Mouse (Mus musculus) heart, embryonic 11.5 days (tissue): ENCODE measurements around the gene Apbb2. TPM values are rescaled to one million over a fixed set of nuclear protein-coding genes. Genes with fewer than 3 reads are reported as not detected.
A peak's percentile ranks its signal among the peaks of the same experiment; 100 is the strongest.

ENCODE experiments used
- ATAC-seq: fragments of 200-750 bp; cut with Nextera tagmentation; replicated peaks from 2 replicates; pipeline ENCODE4 v1.8.0; 2017; ENCODE audit warnings: moderate library complexity; ENCODE audit not compliant: insufficient number of reproducible peaks, low FRiP score, low TSS enrichment
- H3K27ac ChIP-seq: fragments of 300-500 bp; sonication (generic); 2 replicates; pipeline ENCODE4 v1.5.1; 2014; ENCODE audit warnings: mild to moderate bottlenecking, low read depth, low read length
- H3K27me3 ChIP-seq: fragments of 300-500 bp; sonication (generic); 2 replicates; pipeline ENCODE4 v1.6.1; 2014; ENCODE audit warnings: mild to moderate bottlenecking, low read length, mixed read lengths; ENCODE audit not compliant: control insufficient read depth, insufficient read depth
- H3K36me3 ChIP-seq: fragments of 300-500 bp; sonication (generic); 2 replicates; pipeline ENCODE4 v1.6.1; 2014; ENCODE audit warnings: mild to moderate bottlenecking, low read length, moderate library complexity, mixed read lengths; ENCODE audit not compliant: control insufficient read depth, insufficient read depth
- H3K4me1 ChIP-seq: fragments of 300-500 bp; sonication (generic); 2 replicates; pipeline ENCODE4 v1.6.1; 2014; ENCODE audit warnings: low read length; ENCODE audit not compliant: control insufficient read depth, insufficient read depth
- H3K4me2 ChIP-seq: fragments of 300-500 bp; sonication (generic); 2 replicates; pipeline ENCODE4 v1.6.1; 2014; ENCODE audit warnings: mild to moderate bottlenecking, moderate library complexity
- H3K4me3 ChIP-seq: fragments of 300-500 bp; sonication (generic); 2 replicates; pipeline ENCODE4 v1.5.1; 2014; ENCODE audit warnings: low read depth, low read length
- H3K9ac ChIP-seq: fragments of 300-500 bp; sonication (generic); 2 replicates; pipeline ENCODE4 v1.6.1; 2014; ENCODE audit warnings: mild to moderate bottlenecking, low read depth, low read length, moderate library complexity
- H3K9me3 ChIP-seq: fragments of 300-500 bp; sonication (generic); replicated peaks from 2 replicates; pipeline ENCODE4 v1.6.1; 2016; ENCODE audit warnings: low read length; ENCODE audit not compliant: control insufficient read depth
- WGBS: fragments of 180-500 bp; shearing (Covaris S2); extraction: QIAGEN DNeasy Blood & Tissue Kit; methylation state at CpG from one replicate; pipeline ENCODE4 v1.1.7; 2014; ENCODE audit not compliant: insufficient replicate concordance; 5-methylcytosine and 5-hydroxymethylcytosine counted together
- polyA plus RNA-seq: library from polyadenylated mRNA; unstranded; fragments of >200 nt; fragmentation: Nextera tagmentation; extraction: Ambion mirVana; gene quantifications from 2 replicates; pipeline ENCODE4 v1.2.1, GENCODE M21; 2014

Gene Apbb2
- polyA plus RNA-seq, 1 experiment from 2014 or later = 25.9 TPM

- Histone ChIP-seq H3K9ac (no peak overlapping the region), H3K27me3 (no peaks in the 10 kb centered on the region), H3K36me3 (no peaks in the 10 kb centered on the region), H3K4me2 (no peak overlapping the region), H3K27ac (0 out of 2 replicates have a peak overlapping the region, but pooled peaks have one; percentile 30), H3K4me3 (no peak overlapping the region), H3K4me1 (peaks cover 5% of the 10 kb centered on the region), H3K9me3 (no peaks in the 10 kb centered on the region)
- no peak; the same call in 1 of the 2 replicates for ATAC-seq
These were observed 64.7 kb downstream of the Apbb2 start for GRCm38 (mm10) chr5:66553933-66554332.

- Histone ChIP-seq H3K9ac (no peak overlapping the region), H3K36me3 (peaks cover 3% of the 10 kb centered on the region; the same call in 1 of the 2 replicates), H3K4me1 (peaks cover 8% of the 10 kb centered on the region), H3K27ac (no peak overlapping the region), H3K9me3 (0 out of 2 replicates have a peak, but pooled peaks cover 3% of the 10 kb centered on the region), H3K4me3 (no peak overlapping the region), H3K4me2 (no peak overlapping the region), H3K27me3 (no peaks in the 10 kb centered on the region)
- WGBS = 54% methylated on average over 9 of the region's 9 CpGs
- ATAC-seq = no peak
These were observed 66.3 kb downstream of the Apbb2 start for GRCm38 (mm10) chr5:66552246-66552645.

GRCm38 (mm10) chr5:66550292-66550691 lies 68.3 kb downstream of the Apbb2 start:
- Histone ChIP-seq H3K36me3 (peaks cover 3% of the 10 kb centered on the region; the same call in 1 of the 2 replicates), H3K27me3 (no peaks in the 10 kb centered on the region), H3K4me2 (no peak overlapping the region), H3K4me3 (no peak overlapping the region), H3K4me1 (peaks cover 21% of the 10 kb centered on the region), H3K27ac (no peak overlapping the region), H3K9ac (no peak overlapping the region), H3K9me3 (0 out of 2 replicates have a peak, but pooled peaks cover 3% of the 10 kb centered on the region)
- WGBS = 81% methylated on average over 5 of the region's 5 CpGs
- ATAC-seq = no peak

- H3K27me3 ChIP-seq = no peaks in the 10 kb centered on the region
- no peak overlapping the region for H3K4me3 ChIP-seq
- no peak for ATAC-seq
- peaks cover 3% of the 10 kb centered on the region; the same call in 1 of the 2 replicates for H3K36me3 ChIP-seq
- 55% methylated on average over 1 of the region's 1 CpGs for WGBS
- H3K4me2 ChIP-seq = no peak overlapping the region
- no peak overlapping the region for H3K27ac ChIP-seq
- peaks cover 21% of the 10 kb centered on the region for H3K4me1 ChIP-seq
- no peak overlapping the region for H3K9ac ChIP-seq
- H3K9me3 ChIP-seq = 0 out of 2 replicates have a peak, but pooled peaks cover 3% of the 10 kb centered on the region
These were observed 68.9 kb downstream of the Apbb2 start for GRCm38 (mm10) chr5:66549691-66550090.

GRCm38 (mm10) chr5:66546969-66547511 lies 71.5 kb downstream of the Apbb2 start:
- Histone ChIP-seq H3K9ac (no peak overlapping the region), H3K4me2 (no peak overlapping the region), H3K36me3 (peaks cover 3% of the 10 kb centered on the region; the same call in 1 of the 2 replicates), H3K27ac (peak overlapping the region; percentile 43), H3K4me1 (peaks cover 17% of the 10 kb centered on the region), H3K9me3 (0 out of 2 replicates have a peak, but pooled peaks cover 3% of the 10 kb centered on the region), H3K4me3 (no peak overlapping the region), H3K27me3 (no peaks in the 10 kb centered on the region)
- 44% methylated on average over 12 of the region's 12 CpGs for WGBS
- no peak for ATAC-seq

- no peak overlapping the region for H3K27ac ChIP-seq
- H3K4me2 ChIP-seq = no peak overlapping the region
- no peaks in the 10 kb centered on the region for H3K27me3 ChIP-seq
- WGBS = 74% methylated on average over 10 of the region's 10 CpGs
- H3K36me3 ChIP-seq = peaks cover 3% of the 10 kb centered on the region; the same call in 1 of the 2 replicates
- ATAC-seq = no peak
- H3K4me1 ChIP-seq = peaks cover 17% of the 10 kb centered on the region
- H3K4me3 ChIP-seq = no peak overlapping the region
- H3K9me3 ChIP-seq = 0 out of 2 replicates have a peak, but pooled peaks cover 3% of the 10 kb centered on the region
- H3K9ac ChIP-seq = no peak overlapping the region
These were observed 72.9 kb downstream of the Apbb2 start for GRCm38 (mm10) chr5:66545573-66546141.

GRCm38 (mm10) chr5:66543761-66544160 lies 74.8 kb downstream of the Apbb2 start:
- no peak for ATAC-seq
- no peak overlapping the region for H3K4me2 ChIP-seq
- H3K9me3 ChIP-seq = 0 out of 2 replicates have a peak, but pooled peaks cover 3% of the 10 kb centered on the region
- H3K27me3 ChIP-seq = no peaks in the 10 kb centered on the region
- H3K36me3 ChIP-seq = peaks cover 1% of the 10 kb centered on the region; the same call in 1 of the 2 replicates
- no peak overlapping the region for H3K9ac ChIP-seq
- H3K4me3 ChIP-seq = no peak overlapping the region
- H3K4me1 ChIP-seq = peaks cover 17% of the 10 kb centered on the region
- WGBS = 83% methylated on average over 6 of the region's 6 CpGs
- no peak overlapping the region for H3K27ac ChIP-seq

GRCm38 (mm10) chr5:66543344-66543743 lies 75.2 kb downstream of the Apbb2 start:
- no peaks in the 10 kb centered on the region for H3K9me3 ChIP-seq
- no peak overlapping the region for H3K4me3 ChIP-seq
- no peaks in the 10 kb centered on the region for H3K36me3 ChIP-seq
- no peak overlapping the region for H3K9ac ChIP-seq
- 84% methylated on average over 6 of the region's 6 CpGs for WGBS
- peaks cover 17% of the 10 kb centered on the region for H3K4me1 ChIP-seq
- no peak overlapping the region for H3K4me2 ChIP-seq
- no peak overlapping the region for H3K27ac ChIP-seq
- ATAC-seq = no peak
- no peaks in the 10 kb centered on the region for H3K27me3 ChIP-seq

- no peak overlapping the region for H3K9ac ChIP-seq
- no peak overlapping the region for H3K4me3 ChIP-seq
- H3K4me1 ChIP-seq = peaks cover 20% of the 10 kb centered on the region
- H3K36me3 ChIP-seq = no peaks in the 10 kb centered on the region
- WGBS = 60% methylated on average over 4 of the region's 4 CpGs
- H3K27ac ChIP-seq = no peak overlapping the region
- no peaks in the 10 kb centered on the region for H3K27me3 ChIP-seq
- no peaks in the 10 kb centered on the region for H3K9me3 ChIP-seq
- H3K4me2 ChIP-seq = no peak overlapping the region
- no peak for ATAC-seq
These were observed 76.1 kb downstream of the Apbb2 start for GRCm38 (mm10) chr5:66542521-66542920.
